Mouse (Mus musculus): ENCODE measurements around the gene Plcl2. TPM values are rescaled to one million over a fixed set of nuclear protein-coding genes. Genes with fewer than 3 reads are reported as not detected.

The Plcl2 gene
- polyA plus RNA-seq, 1 experiment from 2014 or later: 10.4 TPM

DNA sequence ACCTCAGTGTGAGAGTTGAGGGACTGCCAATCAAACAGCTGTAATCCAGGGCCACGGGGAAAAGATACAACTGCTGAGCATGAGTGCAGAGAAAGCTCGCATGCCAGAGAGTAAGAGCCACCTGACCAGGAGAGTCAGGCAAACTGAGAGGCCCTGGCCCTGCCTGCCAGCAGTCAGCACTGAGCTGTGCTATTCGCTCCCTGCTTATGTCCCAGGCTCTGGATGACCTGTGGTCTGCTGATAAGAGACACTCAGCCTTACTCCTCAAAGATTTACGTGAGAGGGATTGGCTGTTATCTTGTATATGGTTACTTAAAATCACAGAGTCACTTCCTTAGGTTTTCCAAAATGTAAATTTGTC lies 146.2 kb downstream of the Plcl2 start:
- ATAC-seq (no peak), DNase-seq (ENCODE audit: low spot score) (no peak)
- Histone ChIP-seq H3K27ac (ENCODE audit: low read depth, low read length) (no peak overlapping the region), H3K9me3 (replicated peaks; ENCODE audit: control insufficient read depth, low read length) (no peaks in the 10 kb centered on the region), H3K27me3 (replicated peaks; ENCODE audit: control insufficient read depth, insufficient read depth, low read length) (no peaks in the 10 kb centered on the region), H3K9ac (ENCODE audit: low read length) (no peak overlapping the region), H3K36me3 (ENCODE audit: control insufficient read depth, insufficient read depth, low read length) (no peaks in the 10 kb centered on the region), H3K4me3 (ENCODE audit: low read depth, low read length) (no peak overlapping the region), H3K4me2 (ENCODE audit: low read length) (no peak overlapping the region), H3K4me1 (ENCODE audit: control insufficient read depth, insufficient read depth, low read length) (no peaks in the 10 kb centered on the region)
- 61% methylated on average over 4 of the region's 4 CpGs for WGBS

DNA sequence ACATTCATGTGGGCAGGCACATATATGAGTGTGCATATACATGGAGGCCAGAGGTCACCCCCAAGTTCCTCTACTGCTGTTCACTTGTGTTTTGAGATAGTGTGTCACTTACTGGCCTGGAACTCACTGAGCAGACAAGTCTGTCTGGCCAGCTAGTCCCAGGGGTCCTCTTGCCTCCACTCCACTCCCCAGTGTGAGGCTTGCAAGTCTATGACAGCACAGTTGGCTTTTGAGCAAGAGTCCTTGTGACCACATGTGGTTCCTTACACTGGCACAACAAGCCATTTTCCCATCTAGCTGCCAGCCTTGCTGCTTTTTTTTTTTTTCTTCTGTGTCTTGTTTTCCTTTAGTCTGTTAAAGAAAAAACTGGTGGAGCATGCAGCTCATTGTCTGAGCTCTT lies 148.1 kb downstream of the Plcl2 start:
- Histone ChIP-seq H3K4me1 (ENCODE audit: control insufficient read depth, insufficient read depth, low read length) (no peaks in the 10 kb centered on the region), H3K27me3 (replicated peaks; ENCODE audit: control insufficient read depth, insufficient read depth, low read length) (no peaks in the 10 kb centered on the region), H3K27ac (ENCODE audit: low read depth, low read length) (no peak overlapping the region), H3K9me3 (replicated peaks; ENCODE audit: control insufficient read depth, low read length) (no peaks in the 10 kb centered on the region), H3K36me3 (ENCODE audit: control insufficient read depth, insufficient read depth, low read length) (no peaks in the 10 kb centered on the region), H3K4me2 (ENCODE audit: low read length) (no peak overlapping the region), H3K4me3 (ENCODE audit: low read depth, low read length) (no peak overlapping the region), H3K9ac (ENCODE audit: low read length) (no peak overlapping the region)
- ATAC-seq: no peak
- DNase-seq (ENCODE audit: low spot score): no peak

DNA sequence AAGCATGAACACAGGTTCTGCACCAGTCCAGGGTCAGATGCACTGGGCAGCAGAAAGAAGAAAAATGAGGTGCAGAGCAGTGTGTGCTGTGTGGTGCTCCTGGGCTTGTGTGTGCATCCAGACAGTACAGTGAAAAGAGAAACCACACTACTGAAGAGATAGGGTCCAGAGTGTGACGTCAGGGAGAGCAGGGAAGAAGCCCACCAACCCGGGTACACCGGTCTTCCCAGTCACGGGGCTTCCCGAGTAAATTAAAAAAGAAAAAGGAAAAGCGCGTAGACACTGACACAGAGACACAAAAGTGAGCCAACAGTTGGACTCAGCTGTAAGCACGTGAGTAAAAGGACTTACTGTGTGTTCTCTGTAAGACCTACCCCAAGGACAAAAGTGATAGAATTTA lies 149.7 kb downstream of the Plcl2 start:
- Histone ChIP-seq H3K27me3 (replicated peaks; ENCODE audit: control insufficient read depth, insufficient read depth, low read length) (no peaks in the 10 kb centered on the region), H3K36me3 (ENCODE audit: control insufficient read depth, insufficient read depth, low read length) (no peaks in the 10 kb centered on the region), H3K9ac (ENCODE audit: low read length) (no peak overlapping the region), H3K27ac (ENCODE audit: low read depth, low read length) (no peak overlapping the region), H3K4me1 (ENCODE audit: control insufficient read depth, insufficient read depth, low read length) (no peaks in the 10 kb centered on the region), H3K4me3 (ENCODE audit: low read depth, low read length) (no peak overlapping the region), H3K4me2 (ENCODE audit: low read length) (no peak overlapping the region), H3K9me3 (replicated peaks; ENCODE audit: control insufficient read depth, low read length) (no peaks in the 10 kb centered on the region)
- ATAC-seq: no peak
- WGBS: 95% methylated on average over 8 of the region's 8 CpGs
- DNase-seq (ENCODE audit: low spot score): no peak

DNA sequence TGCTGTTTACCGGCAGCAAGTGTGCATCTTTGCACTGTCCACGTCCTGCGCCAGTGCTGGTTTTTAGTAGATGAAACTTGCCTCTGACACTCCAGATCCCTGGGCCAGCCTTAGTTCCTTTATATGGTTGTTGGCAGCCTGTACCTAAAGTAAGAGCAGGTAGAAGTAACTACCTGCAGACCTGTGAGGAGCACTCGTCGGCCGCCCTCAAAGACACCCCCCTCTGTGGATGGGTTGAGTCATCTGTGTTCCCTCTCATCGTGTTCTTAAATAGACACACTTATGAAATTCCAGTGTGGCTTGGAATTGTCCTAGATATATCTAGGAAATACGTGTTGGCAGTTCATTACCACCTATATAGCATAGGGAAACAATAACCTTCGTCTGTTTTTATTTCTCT lies 158.4 kb downstream of the Plcl2 start:
- no peak for DNase-seq (ENCODE audit: low spot score)

DNA sequence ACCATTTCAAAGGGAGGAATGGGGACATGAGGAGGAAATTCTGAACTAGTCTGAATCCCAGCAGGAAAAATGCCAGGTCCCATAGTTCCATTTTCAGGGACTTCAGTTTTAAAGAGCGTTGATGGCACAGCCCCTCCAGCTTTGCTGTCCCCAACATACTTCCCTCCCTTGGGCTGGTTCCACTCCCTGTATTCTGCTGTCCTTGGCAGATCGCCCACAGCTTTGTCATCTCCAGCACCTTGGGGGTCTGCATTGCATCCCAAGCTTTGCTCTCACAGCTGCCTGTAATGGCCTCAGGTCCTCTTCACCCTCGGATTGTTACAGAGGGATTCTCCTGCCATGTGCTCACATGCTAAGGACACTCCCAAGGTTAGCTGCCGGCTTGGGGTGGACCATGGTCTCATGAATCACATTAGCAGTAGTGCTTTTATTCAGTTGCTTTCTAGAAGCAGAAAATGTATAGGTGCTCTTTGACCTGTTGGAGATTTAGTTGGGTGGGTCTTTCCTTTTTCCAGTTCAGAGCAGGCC lies 159.5 kb downstream of the Plcl2 start:
- no peak overlapping the region for H3K4me2 ChIP-seq (ENCODE audit: low read length)
- no peaks in the 10 kb centered on the region for H3K36me3 ChIP-seq (ENCODE audit: control insufficient read depth, insufficient read depth, low read length)
- H3K9me3 ChIP-seq (replicated peaks; ENCODE audit: control insufficient read depth, low read length): no peaks in the 10 kb centered on the region
- no peak overlapping the region for H3K4me3 ChIP-seq (ENCODE audit: low read depth, low read length)
- DNase-seq (ENCODE audit: low spot score) (no peak), ATAC-seq (no peak)
- no peaks in the 10 kb centered on the region for H3K27me3 ChIP-seq (replicated peaks; ENCODE audit: control insufficient read depth, insufficient read depth, low read length)
- 88% methylated on average over 4 of the region's 4 CpGs for WGBS
- H3K4me1 ChIP-seq (ENCODE audit: control insufficient read depth, insufficient read depth, low read length): no peaks in the 10 kb centered on the region
- no peak overlapping the region for H3K27ac ChIP-seq (ENCODE audit: low read depth, low read length)
- H3K9ac ChIP-seq (ENCODE audit: low read length): no peak overlapping the region

More for the DNA sequence above, 158.4 kb downstream of the Plcl2 start:
- H3K27me3 ChIP-seq (replicated peaks; ENCODE audit: control insufficient read depth, insufficient read depth, low read length): no peaks in the 10 kb centered on the region
- H3K4me1 ChIP-seq (ENCODE audit: control insufficient read depth, insufficient read depth, low read length): no peaks in the 10 kb centered on the region
- H3K9ac ChIP-seq (ENCODE audit: low read length): no peak overlapping the region
- WGBS: 94% methylated on average over 9 of the region's 9 CpGs
- no peak overlapping the region for H3K4me2 ChIP-seq (ENCODE audit: low read length)
- no peaks in the 10 kb centered on the region for H3K9me3 ChIP-seq (replicated peaks; ENCODE audit: control insufficient read depth, low read length)
- no peaks in the 10 kb centered on the region for H3K36me3 ChIP-seq (ENCODE audit: control insufficient read depth, insufficient read depth, low read length)
- ATAC-seq: no peak
- H3K4me3 ChIP-seq (ENCODE audit: low read depth, low read length): no peak overlapping the region
- H3K27ac ChIP-seq (ENCODE audit: low read depth, low read length): no peak overlapping the region

DNA sequence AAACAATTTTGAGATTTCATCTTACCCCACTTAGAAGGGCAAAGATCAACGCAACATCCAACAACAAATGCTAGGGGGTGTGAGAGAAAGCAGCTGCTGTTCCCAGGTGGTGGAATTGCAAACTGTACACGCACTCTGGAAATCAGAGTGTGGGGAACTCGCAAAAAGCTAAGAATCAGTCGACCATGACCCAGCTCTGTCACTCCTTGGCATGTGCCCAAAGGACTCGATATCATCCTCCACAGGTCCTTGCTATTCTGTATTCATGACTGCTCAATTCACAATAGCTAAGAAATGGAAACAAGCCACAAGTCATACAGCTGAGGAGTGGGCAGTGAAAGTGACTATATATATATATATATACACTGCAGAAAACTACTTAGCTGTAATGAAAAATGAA lies 162.2 kb downstream of the Plcl2 start:
- no peak for ATAC-seq
- Histone ChIP-seq H3K27me3 (replicated peaks; ENCODE audit: control insufficient read depth, insufficient read depth, low read length) (no peaks in the 10 kb centered on the region), H3K4me3 (ENCODE audit: low read depth, low read length) (no peak overlapping the region), H3K36me3 (ENCODE audit: control insufficient read depth, insufficient read depth, low read length) (no peaks in the 10 kb centered on the region), H3K27ac (ENCODE audit: low read depth, low read length) (no peak overlapping the region), H3K9ac (ENCODE audit: low read length) (no peak overlapping the region), H3K4me2 (ENCODE audit: low read length) (no peak overlapping the region), H3K4me1 (ENCODE audit: control insufficient read depth, insufficient read depth, low read length) (no peaks in the 10 kb centered on the region), H3K9me3 (replicated peaks; ENCODE audit: control insufficient read depth, low read length) (no peaks in the 10 kb centered on the region)
- 74% methylated on average over 5 of the region's 5 CpGs for whole genome bisulfite sequencing
- DNase-seq (ENCODE audit: low spot score): no peak

GRCm38 (mm10) chr17:50674580-50674979 lies 165.4 kb downstream of the Plcl2 start:
- ATAC-seq: no peak
- Histone ChIP-seq H3K4me2 (ENCODE audit: low read length) (no peak overlapping the region), H3K4me3 (ENCODE audit: low read depth, low read length) (no peak overlapping the region), H3K4me1 (ENCODE audit: control insufficient read depth, insufficient read depth, low read length) (no peaks in the 10 kb centered on the region), H3K9ac (ENCODE audit: low read length) (no peak overlapping the region), H3K27ac (ENCODE audit: low read depth, low read length) (no peak overlapping the region), H3K27me3 (replicated peaks; ENCODE audit: control insufficient read depth, insufficient read depth, low read length) (no peaks in the 10 kb centered on the region), H3K36me3 (ENCODE audit: control insufficient read depth, insufficient read depth, low read length) (no peaks in the 10 kb centered on the region), H3K9me3 (replicated peaks; ENCODE audit: control insufficient read depth, low read length) (no peaks in the 10 kb centered on the region)
- DNase-seq (ENCODE audit: low spot score): no peak
- 84% methylated on average over 7 of the region's 7 CpGs for WGBS

- Histone ChIP-seq H3K4me3 (ENCODE audit: low read depth, low read length) (no peak overlapping the region), H3K36me3 (ENCODE audit: control insufficient read depth, insufficient read depth, low read length) (no peaks in the 10 kb centered on the region), H3K27me3 (replicated peaks; ENCODE audit: control insufficient read depth, insufficient read depth, low read length) (no peaks in the 10 kb centered on the region), H3K4me2 (ENCODE audit: low read length) (no peak overlapping the region), H3K9ac (ENCODE audit: low read length) (no peak overlapping the region), H3K27ac (ENCODE audit: low read depth, low read length) (no peak overlapping the region), H3K4me1 (ENCODE audit: control insufficient read depth, insufficient read depth, low read length) (no peaks in the 10 kb centered on the region), H3K9me3 (replicated peaks; ENCODE audit: control insufficient read depth, low read length) (no peaks in the 10 kb centered on the region)
- no peak for ATAC-seq
- 95% methylated on average over 11 of the region's 11 CpGs for WGBS
- DNase-seq (ENCODE audit: low spot score): no peak
Observed at GRCm38 (mm10) chr17:50675231-50675630, 166.0 kb downstream of the Plcl2 start.

GRCm38 (mm10) chr17:50677334-50677733 lies 168.1 kb downstream of the Plcl2 start:
- no peak overlapping the region for H3K4me2 ChIP-seq (ENCODE audit: low read length)
- no peaks in the 10 kb centered on the region for H3K36me3 ChIP-seq (ENCODE audit: control insufficient read depth, insufficient read depth, low read length)
- no peak overlapping the region for H3K9ac ChIP-seq (ENCODE audit: low read length)
- H3K4me3 ChIP-seq (ENCODE audit: low read depth, low read length): no peak overlapping the region
- H3K27ac ChIP-seq (ENCODE audit: low read depth, low read length): no peak overlapping the region
- H3K27me3 ChIP-seq (replicated peaks; ENCODE audit: control insufficient read depth, insufficient read depth, low read length): no peaks in the 10 kb centered on the region
- 95% methylated on average over 14 of the region's 14 CpGs for WGBS
- H3K4me1 ChIP-seq (ENCODE audit: control insufficient read depth, insufficient read depth, low read length): no peaks in the 10 kb centered on the region
- no peak for ATAC-seq
- no peaks in the 10 kb centered on the region for H3K9me3 ChIP-seq (replicated peaks; ENCODE audit: control insufficient read depth, low read length)
- DNase-seq (ENCODE audit: low spot score): no peak
